Mouse (Mus musculus): ENCODE measurements around the gene Hapln2. TPM values are rescaled to one million over a fixed set of nuclear protein-coding genes. Genes with fewer than 3 reads are reported as not detected.
A peak's percentile ranks its signal among the peaks of the same experiment; 100 is the strongest.

The Hapln2 gene
- polyA plus RNA-seq, 1 experiment from 2014 or later, result not detected

DNA sequence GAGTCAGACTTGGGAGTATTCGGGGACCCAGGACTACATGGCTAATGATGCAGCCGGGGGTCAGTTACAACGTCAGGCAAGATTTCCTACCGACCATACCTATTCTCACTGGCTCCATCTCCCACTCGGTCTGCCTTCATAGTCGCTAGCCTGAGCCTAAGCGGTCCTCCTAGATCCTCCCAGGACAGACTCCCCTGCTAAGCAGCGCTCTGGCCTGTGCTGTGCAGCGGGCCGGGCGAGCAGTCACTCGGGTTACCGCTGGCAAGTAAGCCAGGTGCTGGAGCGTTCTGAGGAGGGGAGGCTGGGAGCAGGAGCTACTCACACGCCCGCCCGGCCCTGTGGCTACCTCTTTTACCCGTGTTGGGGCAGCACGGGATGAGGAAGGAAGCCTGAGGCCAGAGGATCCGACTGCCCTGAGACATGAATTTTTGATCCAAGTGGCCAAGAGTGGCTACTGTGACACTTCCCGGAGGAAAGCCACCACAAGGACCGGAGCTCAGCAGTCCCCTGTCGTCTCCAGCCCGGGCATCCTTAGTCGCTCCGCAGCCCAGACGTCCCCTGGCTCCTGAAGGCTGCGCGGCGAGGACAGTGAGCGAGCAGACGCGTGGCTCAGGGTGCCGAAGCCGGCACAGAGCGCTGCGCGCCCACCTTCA is 28.0 kb downstream of the Hapln2 start:
- H3K4me1 ChIP-seq, result peaks cover 61% of the 10 kb centered on the region
- under 1% methylated on average over 38 of the region's 38 CpGs for WGBS
- H3K27ac ChIP-seq, result peak overlapping the region; percentile 12; the same call in 1 of the 2 replicates
- H3K27me3 ChIP-seq (ENCODE audit: poor library complexity, severe bottlenecking), result peaks cover 100% of the 10 kb centered on the region
- no peaks in the 10 kb centered on the region for H3K36me3 ChIP-seq (replicated peaks)
- no peaks in the 10 kb centered on the region for H3K9me3 ChIP-seq
- H3K4me3 ChIP-seq, result peak overlapping the region; percentile 54
- DNase-seq (ENCODE audit: extremely low spot score, low spot score), result peak; percentile 33

DNA sequence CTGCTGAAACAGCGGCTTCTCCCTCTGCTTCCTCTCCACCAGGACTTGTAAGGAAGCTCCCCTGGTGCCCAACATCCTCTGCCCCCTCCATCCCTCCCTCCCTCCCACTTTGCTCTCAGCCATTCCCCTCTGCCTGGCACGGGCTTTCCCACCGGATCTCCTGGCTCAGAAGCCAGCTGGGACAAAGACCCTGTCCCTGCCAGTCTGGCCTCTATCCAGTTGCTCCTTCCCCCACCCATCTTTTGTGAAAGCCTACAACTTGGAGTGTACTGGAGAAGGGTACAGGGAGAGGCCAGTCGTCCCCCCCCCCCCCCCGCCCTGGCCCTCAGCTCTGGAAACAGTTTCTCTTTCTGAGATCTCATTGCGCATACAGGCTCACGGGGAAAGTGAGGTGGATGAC is 28.6 kb downstream of the Hapln2 start:
- H3K4me3 ChIP-seq, result no peak overlapping the region
- H3K27ac ChIP-seq, result no peak overlapping the region
- peaks cover 66% of the 10 kb centered on the region for H3K4me1 ChIP-seq
- H3K9me3 ChIP-seq, result no peaks in the 10 kb centered on the region
- WGBS, result under 1% methylated on average over 7 of the region's 7 CpGs
- H3K27me3 ChIP-seq (ENCODE audit: poor library complexity, severe bottlenecking), result peaks cover 100% of the 10 kb centered on the region
- peak; percentile 21 for DNase-seq (ENCODE audit: extremely low spot score, low spot score)
- no peaks in the 10 kb centered on the region for H3K36me3 ChIP-seq (replicated peaks)

- peak overlapping the region; percentile 51 for H3K4me3 ChIP-seq
- no peak overlapping the region for H3K27ac ChIP-seq
- H3K36me3 ChIP-seq (replicated peaks), result no peaks in the 10 kb centered on the region
- no peaks in the 10 kb centered on the region for H3K9me3 ChIP-seq
- peak; percentile 30 for DNase-seq (ENCODE audit: extremely low spot score, low spot score)
- WGBS, result under 1% methylated on average over 49 of the region's 49 CpGs
- H3K4me1 ChIP-seq, result peaks cover 73% of the 10 kb centered on the region
- peaks cover 100% of the 10 kb centered on the region for H3K27me3 ChIP-seq (ENCODE audit: poor library complexity, severe bottlenecking)
Observed at GRCm38 (mm10) chr3:87996971-87997614, 30.3 kb downstream of the Hapln2 start.

- H3K4me1 ChIP-seq, result peaks cover 66% of the 10 kb centered on the region
- no peaks in the 10 kb centered on the region for H3K9me3 ChIP-seq
- H3K27ac ChIP-seq, result no peak overlapping the region
- H3K27me3 ChIP-seq (ENCODE audit: poor library complexity, severe bottlenecking), result peaks cover 100% of the 10 kb centered on the region
- DNase-seq (ENCODE audit: extremely low spot score, low spot score), result no peak
- 2% methylated on average over 15 of the region's 15 CpGs for WGBS
- H3K4me3 ChIP-seq, result peak overlapping the region; percentile 51
- H3K36me3 ChIP-seq (replicated peaks), result no peaks in the 10 kb centered on the region
Observed at GRCm38 (mm10) chr3:87996401-87996800, 31.0 kb downstream of the Hapln2 start.

DNA sequence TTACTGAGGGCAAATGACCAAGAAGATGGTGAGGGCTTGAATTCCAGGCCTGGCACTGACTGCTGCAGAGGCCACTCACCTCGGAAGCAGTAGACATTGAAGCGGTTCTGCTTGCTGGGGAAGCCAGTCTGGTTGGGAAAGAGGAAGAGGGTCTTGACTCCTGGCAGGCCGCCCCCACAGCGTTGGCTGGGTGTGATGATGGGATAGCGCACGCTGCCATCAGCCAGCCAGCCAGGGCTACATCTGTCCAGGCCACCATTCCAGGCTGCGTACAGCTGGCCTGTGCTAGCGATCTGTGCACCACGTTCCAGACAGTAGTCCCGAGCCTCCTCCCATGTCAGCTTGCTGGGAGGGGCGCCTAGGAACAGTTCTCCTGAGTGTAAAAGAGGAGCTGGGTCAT is 32.1 kb downstream of the Hapln2 start:
- Histone ChIP-seq H3K9me3 (no peaks in the 10 kb centered on the region), H3K36me3 (replicated peaks) (no peaks in the 10 kb centered on the region), H3K27ac (no peak overlapping the region), H3K4me3 (no peak overlapping the region), H3K27me3 (ENCODE audit: poor library complexity, severe bottlenecking) (peaks cover 100% of the 10 kb centered on the region), H3K4me1 (peaks cover 64% of the 10 kb centered on the region)
- DNase-seq (ENCODE audit: extremely low spot score, low spot score), result no peak
- 26% methylated on average over 11 of the region's 11 CpGs for WGBS

DNA sequence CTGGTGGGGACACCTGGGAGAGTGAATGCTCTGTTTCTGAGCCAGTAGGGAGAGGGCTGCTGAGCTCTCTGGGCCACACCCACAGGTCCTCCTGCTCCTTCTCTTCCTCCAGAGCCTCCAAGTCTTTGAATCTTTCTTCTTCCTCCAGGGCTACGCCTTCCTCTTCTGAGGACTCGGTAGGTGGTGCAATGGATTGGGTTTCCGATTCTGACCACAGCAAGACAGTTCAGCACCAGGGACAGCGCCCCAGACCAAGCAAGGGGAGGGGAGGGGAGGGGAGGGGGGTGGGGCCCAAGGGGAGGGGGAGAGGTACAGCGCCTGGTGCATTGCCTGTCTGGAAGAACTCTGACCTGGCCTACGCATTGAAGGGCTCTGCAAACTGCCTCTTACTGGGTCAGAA is 33.9 kb downstream of the Hapln2 start:
- DNase-seq (ENCODE audit: extremely low spot score, low spot score), result peak; percentile 65
- WGBS, result 0% methylated on average over 6 of the region's 6 CpGs
- peaks cover 100% of the 10 kb centered on the region for H3K27me3 ChIP-seq (ENCODE audit: poor library complexity, severe bottlenecking)
- no peak overlapping the region for H3K27ac ChIP-seq
- no peaks in the 10 kb centered on the region for H3K9me3 ChIP-seq
- H3K36me3 ChIP-seq (replicated peaks), result no peaks in the 10 kb centered on the region
- H3K4me1 ChIP-seq, result peaks cover 57% of the 10 kb centered on the region
- H3K4me3 ChIP-seq, result no peak overlapping the region

DNA sequence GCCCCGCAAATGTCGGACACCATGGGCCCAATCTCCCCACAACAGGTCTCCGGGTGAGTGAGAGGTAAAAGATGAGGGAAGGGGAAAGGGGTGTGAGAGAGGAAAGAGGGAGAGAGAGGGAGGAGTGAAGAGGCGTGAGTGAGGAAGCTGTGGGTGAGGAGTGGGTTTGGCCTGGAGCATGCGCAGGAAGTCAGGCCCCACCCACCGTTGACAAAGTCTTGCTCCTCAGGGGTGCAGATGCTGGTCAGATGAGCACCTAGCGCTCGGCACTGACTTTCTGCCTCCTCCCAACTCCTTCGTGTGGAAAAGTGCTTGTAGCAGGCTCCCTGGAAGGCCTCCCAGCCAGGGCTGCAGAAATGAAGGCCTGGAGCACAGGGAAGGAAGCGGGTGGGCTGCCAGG is 37.4 kb downstream of the Hapln2 start:
- no peak overlapping the region for H3K27ac ChIP-seq
- whole genome bisulfite sequencing, result 35% methylated on average over 10 of the region's 10 CpGs
- DNase-seq (ENCODE audit: extremely low spot score, low spot score), result no peak

GRCm38 (mm10) chr3:87988068-87988467 is 39.3 kb downstream of the Hapln2 start:
- Histone ChIP-seq H3K4me1 (peaks cover 76% of the 10 kb centered on the region), H3K27me3 (ENCODE audit: poor library complexity, severe bottlenecking) (peaks cover 66% of the 10 kb centered on the region), H3K36me3 (replicated peaks) (no peaks in the 10 kb centered on the region), H3K4me3 (peak overlapping the region; percentile 51), H3K27ac (peak overlapping the region; percentile 79), H3K9me3 (no peaks in the 10 kb centered on the region)
- 7% methylated on average over 15 of the region's 15 CpGs for WGBS
- DNase-seq (ENCODE audit: extremely low spot score, low spot score), result no peak

More for the DNA sequence above, 37.4 kb downstream of the Hapln2 start:
- Histone ChIP-seq H3K4me3 (no peak overlapping the region), H3K9me3 (no peaks in the 10 kb centered on the region), H3K27me3 (ENCODE audit: poor library complexity, severe bottlenecking) (peaks cover 80% of the 10 kb centered on the region), H3K4me1 (peaks cover 68% of the 10 kb centered on the region), H3K36me3 (replicated peaks) (no peaks in the 10 kb centered on the region)

- H3K4me1 ChIP-seq, result peaks cover 76% of the 10 kb centered on the region
- peaks cover 62% of the 10 kb centered on the region for H3K27me3 ChIP-seq (ENCODE audit: poor library complexity, severe bottlenecking)
- H3K9me3 ChIP-seq, result no peaks in the 10 kb centered on the region
- H3K36me3 ChIP-seq (replicated peaks), result no peaks in the 10 kb centered on the region
- DNase-seq (ENCODE audit: extremely low spot score, low spot score), result peak; percentile 77
- 1% methylated on average over 15 of the region's 15 CpGs for WGBS
- H3K27ac ChIP-seq, result peak overlapping the region; percentile 79
- H3K4me3 ChIP-seq, result peak overlapping the region; percentile 51
Observed at GRCm38 (mm10) chr3:87987633-87988032, 39.8 kb downstream of the Hapln2 start.

DNA sequence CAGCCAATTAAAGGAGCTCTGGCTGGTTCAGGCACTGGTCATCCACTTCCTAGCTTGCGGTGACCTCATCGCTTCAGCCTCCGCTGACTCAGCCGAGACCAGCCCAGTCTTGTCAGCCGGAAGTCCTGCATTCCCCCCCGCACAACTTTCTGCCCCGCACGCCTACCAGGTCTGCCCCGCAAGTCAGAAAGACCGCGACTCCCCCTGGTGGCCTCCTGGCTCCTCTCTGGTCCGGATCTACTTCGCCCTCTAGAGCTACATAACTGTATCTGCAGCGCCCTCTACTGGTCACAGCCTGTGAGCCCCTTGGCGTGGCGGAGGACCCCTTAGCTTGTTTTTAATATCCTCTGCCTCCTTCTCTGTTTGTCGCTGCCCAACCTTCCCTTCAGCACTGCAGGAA is 40.5 kb downstream of the Hapln2 start:
- DNase-seq (ENCODE audit: extremely low spot score, low spot score), result peak; percentile 99
- H3K27ac ChIP-seq, result peak overlapping the region; percentile 79
- H3K27me3 ChIP-seq (ENCODE audit: poor library complexity, severe bottlenecking), result peaks cover 54% of the 10 kb centered on the region
- WGBS, result under 1% methylated on average over 17 of the region's 17 CpGs
- H3K4me3 ChIP-seq, result peak overlapping the region; percentile 51
- H3K4me1 ChIP-seq, result peaks cover 81% of the 10 kb centered on the region
- H3K36me3 ChIP-seq (replicated peaks), result no peaks in the 10 kb centered on the region
- no peaks in the 10 kb centered on the region for H3K9me3 ChIP-seq

GRCm38 (mm10) chr3:87985505-87986320 is 41.7 kb downstream of the Hapln2 start:
- H3K36me3 ChIP-seq (replicated peaks), result 0 out of 2 replicates have a peak, but pooled peaks cover 1% of the 10 kb centered on the region
- WGBS, result 52% methylated on average over 12 of the region's 12 CpGs
- H3K4me1 ChIP-seq, result peaks cover 91% of the 10 kb centered on the region
- DNase-seq (ENCODE audit: extremely low spot score, low spot score), result no peak
- peak overlapping the region; percentile 79 for H3K27ac ChIP-seq
- H3K4me3 ChIP-seq, result peak overlapping the region; percentile 51
- peaks cover 43% of the 10 kb centered on the region for H3K27me3 ChIP-seq (ENCODE audit: poor library complexity, severe bottlenecking)
- no peaks in the 10 kb centered on the region for H3K9me3 ChIP-seq

DNA sequence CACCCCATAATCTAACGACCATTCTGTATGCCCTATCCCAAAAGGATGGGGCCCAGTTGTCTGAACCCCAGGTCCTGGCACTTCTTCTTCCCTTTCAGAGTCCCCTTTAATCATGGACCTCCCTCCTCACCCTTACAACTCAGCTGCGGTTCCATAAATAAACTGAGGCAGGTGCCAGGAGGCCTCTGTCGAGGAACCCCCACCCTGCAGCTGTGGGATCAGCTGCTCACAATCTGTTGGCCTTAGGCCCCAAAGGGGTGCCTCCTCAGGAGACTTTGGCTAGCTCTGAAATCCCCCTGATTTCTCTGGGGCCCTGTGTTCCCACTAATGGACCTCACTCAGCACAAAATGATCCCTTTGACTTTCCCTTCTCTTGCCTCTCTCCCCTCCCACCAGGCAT is 43.3 kb downstream of the Hapln2 start:
- DNase-seq (ENCODE audit: extremely low spot score, low spot score), result no peak
- Histone ChIP-seq H3K9me3 (no peaks in the 10 kb centered on the region), H3K27me3 (ENCODE audit: poor library complexity, severe bottlenecking) (peaks cover 27% of the 10 kb centered on the region), H3K27ac (peak overlapping the region; percentile 89), H3K4me1 (peaks cover 97% of the 10 kb centered on the region), H3K36me3 (replicated peaks) (peaks cover 17% of the 10 kb centered on the region), H3K4me3 (peak overlapping the region; percentile 41; the same call in 1 of the 2 replicates)
- WGBS, result 64% methylated on average over 3 of the region's 3 CpGs

All from forebrain, embryonic 10.5 days (tissue).